Mouse (Mus musculus) spleen, adult 2 months (tissue): ENCODE measurements at regions not wholly inside any gene's neighbourhood (a gene's known extent, or its start where the extent isn't known, plus 50 kb on each side); places are given as distances from the start of the nearest gene placed in this dataset.

Experiments used
- CTCF ChIP-seq: fragments of 200-500 bp; IDR thresholded peaks from 2 replicates; pipeline ENCODE4 v1.5.1; 2011; ENCODE audit warnings: mild to moderate bottlenecking, inconsistent platforms; ENCODE audit not compliant: insufficient read depth, insufficient read length, insufficient replicate concordance; ENCODE audit errors: extremely low read depth
- POLR2A ChIP-seq: fragments of 200-500 bp; IDR thresholded peaks from 2 replicates; pipeline ENCODE4 v1.6.1; 2011; ENCODE audit warnings: low read depth, low read length, inconsistent platforms

DNA sequence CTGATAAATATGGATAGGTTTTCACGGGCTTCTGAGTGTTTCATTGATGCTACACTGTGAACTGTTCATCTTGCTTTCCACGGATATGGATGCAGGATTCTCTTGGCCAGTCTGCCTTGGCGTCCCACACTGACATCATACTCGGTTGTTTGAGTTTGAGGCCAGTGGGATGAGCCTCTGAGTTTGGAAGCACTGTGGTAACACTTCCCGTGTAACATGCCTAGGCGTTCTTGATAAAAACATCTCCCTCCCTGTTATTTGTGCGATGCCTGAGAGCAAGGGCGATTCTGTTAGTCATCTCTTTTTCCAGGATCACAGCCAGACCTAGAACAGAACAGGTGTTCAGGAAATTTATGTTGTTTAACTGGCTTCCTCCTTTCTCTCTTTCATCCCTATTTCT, 482.5 kb upstream of the Id2 start:
- TF ChIP-seq POLR2A (no peak), CTCF (no peak)
